Mouse (Mus musculus) NIH3T3 (cell line): Measurements from ENCODE around the gene Car10.

ENCODE experiments used
- DNase-seq: peaks from one replicate; pipeline ENCODE4 v3.0.0-alpha.2; 2012; ENCODE audit warnings: low read depth

Car10 gene

DNA sequence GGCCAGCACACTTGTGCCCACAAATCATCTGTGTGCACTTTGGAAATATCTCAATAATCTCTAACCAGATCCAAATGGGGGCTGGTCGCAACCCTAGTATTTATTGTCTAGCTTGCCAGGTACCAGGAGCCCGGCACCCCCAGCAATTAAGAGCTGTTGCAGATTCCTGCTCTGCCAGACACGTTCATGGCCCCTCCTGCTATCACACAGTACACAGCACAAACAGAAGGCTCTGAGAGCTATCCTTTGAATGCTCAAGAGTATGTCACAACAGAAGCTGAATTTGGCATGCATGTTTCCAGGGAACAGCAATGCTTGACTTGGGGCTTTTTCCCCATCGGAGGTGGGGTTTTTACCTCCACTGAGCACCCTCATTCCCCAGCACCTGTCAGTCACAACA lies 483.5 kb downstream of the Car10 start:
- no peak for DNase-seq

DNA sequence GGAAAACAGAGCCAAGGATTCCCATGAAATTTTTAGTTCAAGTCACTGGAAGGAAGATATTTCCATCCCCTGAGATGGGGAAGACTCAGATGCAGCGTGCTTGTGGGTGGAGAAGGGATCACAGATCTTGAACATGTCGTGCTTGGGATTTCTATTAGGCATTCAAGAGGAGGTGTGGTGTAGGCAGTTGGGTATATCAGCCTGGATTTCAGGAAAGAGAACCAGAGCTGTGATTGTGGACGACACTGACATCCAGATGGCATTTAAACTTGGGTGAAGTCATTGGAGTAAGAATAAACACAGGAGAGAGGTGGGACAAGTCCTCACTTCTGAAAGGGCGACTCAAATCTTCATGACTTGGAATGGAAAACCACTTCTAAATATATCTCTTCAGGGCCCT lies 490.0 kb downstream of the Car10 start:
- DNase-seq = no peak

DNA sequence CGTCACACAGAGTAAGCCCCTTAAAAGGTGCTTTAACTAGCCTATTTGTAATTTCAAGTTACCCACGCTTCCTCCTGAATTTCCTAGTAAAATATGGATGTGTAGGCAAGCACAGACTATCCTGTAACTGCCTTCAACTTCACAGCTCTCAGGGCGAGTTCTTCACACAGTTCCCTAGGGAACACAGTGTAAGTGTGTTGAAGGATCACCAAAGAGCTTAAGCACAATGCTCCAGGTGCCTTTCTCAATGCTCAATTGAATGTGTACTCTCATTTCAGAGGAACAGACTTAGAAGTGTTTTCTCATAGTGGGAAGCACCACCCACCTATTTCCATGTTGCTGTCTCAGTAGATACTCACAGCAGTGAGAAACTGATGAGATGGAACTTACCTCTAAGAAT lies 492.8 kb downstream of the Car10 start:
- no peak for DNase-seq

DNA sequence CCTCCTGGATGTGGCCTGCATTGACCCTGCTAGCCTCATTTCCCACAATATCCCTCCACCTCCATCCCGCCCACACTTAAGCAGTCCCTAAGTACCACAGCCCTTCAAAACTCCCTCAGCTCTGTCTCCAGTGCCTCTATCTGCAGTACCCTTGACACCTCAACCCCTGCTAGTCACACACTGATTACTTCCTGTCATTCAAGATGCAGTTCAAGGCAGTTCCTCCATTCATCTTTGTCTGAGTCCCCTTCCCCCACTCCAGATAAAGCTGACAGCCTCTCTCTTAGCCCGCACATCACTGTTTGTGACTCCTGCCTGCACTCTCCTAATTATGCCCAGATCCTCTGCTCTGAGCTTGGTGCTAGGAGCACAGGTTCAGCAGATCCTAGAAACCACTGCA lies 496.2 kb downstream of the Car10 start:
- DNase-seq = no peak

DNA sequence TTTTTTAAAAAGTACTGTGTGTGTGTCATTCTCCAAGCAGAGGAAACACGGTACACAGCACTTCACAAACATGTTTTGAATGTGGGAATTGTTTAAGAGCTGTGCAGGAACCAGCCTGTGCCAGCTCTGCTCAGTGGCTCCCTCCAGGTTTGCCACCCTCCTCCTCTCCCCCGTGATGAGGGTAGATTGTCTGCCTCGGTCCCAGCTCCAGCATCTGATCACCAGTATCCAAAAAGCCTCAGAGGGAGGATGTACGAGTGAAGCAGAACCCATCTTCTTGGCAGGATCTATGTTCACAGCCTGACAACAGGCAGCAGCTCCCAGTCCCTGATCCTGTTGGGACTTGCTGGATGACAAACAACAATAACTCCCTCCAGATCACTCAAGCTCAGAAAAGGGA lies 500.3 kb downstream of the Car10 start:
- DNase-seq = no peak

DNA sequence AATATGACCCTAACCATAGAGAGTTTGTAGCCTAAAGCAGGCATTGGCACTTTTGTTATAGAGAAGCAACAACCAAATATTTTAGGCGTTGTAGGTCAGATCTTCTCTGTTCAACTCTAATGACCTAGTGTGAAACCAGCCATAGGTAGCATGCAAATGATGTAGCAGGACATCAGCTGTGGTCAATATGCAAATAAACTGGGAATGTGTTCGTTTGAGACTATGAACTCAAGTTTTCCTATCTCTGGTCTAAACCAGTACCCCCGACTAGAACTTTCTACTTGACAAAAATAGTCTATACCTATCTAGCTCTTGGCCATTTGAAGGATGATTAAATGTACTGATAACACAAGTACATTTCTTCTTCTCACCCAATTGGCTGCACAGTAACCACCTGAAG lies 501.9 kb downstream of the Car10 start:
- no peak for DNase-seq

DNA sequence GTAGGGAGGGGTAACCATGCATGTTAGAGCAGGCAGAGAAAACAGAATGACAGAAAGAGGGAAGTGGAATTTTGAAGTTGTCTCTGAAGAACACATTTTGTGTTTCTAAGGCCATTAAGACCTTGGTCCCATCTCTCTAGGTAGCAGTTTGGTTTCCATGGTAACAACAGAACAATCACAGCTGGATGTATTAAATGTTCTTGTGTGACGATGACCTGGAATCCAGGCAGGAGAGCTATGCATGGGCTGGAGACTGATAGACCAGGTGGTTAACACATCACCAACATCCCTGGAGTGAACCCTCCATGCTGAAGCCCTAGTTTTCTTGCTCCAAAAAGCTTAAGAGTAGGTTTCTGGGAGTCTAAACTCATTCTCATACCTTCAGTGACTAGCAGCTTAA lies 505.7 kb downstream of the Car10 start:
- no peak for DNase-seq

DNA sequence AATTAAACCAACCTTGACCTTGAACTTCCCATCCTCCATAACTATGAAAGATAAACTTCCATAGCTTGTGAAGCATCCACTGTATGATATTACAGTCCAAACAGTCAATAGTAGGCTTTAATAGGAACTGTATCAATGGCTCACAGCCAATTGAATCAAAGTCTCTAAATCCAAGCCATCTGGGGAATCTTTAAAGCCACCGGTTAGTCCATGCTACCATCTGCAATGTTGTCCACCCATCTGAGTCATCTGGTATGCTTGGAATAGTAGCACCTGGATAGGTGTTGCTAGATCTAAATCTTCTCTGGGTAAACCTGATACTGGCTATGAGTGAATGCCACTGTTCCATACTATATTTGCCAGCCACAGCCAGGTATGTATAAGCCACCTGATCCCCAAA lies 509.3 kb downstream of the Car10 start:
- no peak for DNase-seq

DNA sequence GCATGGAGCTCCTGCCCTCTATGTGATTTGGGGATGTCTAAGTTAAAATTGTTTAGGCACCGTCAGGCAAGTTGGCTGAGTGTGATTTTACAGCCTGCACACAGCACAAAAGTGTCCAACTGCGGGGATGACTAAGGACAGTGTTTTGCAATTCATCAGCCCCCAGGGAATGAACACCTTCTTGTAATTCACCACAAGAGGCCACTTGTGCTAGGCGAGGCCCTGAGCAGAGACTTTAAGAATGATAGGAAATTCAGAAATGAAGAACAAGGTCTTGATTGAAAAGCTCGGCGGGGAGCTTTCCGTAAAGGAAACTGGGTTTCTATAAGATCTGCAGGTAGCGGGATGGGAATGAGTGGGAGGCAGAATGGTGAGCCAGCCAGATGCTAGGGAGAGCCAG lies 510.9 kb downstream of the Car10 start:
- no peak for DNase-seq

DNA sequence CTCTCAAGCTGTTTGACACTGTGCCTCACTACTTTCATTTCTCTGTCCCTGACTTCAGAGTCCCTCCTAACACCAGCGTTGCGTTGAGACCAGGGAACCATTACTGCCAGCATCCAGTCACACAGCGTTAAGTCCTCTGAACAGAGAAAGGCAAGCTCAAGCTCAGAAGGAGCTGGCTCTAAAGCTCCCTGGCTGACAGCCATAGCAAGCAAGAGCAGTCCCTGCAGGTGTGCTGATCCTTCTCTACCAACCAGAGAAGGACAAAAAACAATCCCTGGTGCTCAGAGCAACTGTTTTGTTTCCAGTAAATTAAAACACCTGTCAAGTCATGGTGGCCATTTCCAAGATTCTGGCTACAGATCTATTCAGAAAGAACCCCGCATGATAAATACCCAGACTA lies 514.2 kb downstream of the Car10 start:
- DNase-seq = no peak

DNA sequence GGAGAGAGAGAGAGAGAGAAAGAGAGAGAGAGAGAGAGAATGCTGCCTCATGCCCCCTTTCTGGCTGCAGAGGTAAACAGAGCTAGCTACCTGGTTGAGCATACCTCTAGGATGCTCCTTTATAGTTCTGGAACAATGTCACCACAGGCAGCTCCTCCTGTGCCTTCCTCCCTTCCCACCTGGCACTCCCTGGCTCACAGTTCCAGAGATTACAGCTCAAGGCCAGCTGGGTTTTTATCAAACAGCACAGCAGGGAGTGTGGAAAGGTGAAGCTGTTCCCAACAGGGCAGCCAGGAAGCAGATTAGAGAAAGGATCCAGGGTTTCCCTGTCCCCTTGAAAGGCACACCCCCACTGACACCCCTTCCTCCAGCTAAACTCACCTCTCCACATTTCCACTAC lies 517.0 kb downstream of the Car10 start:
- no peak for DNase-seq

DNA sequence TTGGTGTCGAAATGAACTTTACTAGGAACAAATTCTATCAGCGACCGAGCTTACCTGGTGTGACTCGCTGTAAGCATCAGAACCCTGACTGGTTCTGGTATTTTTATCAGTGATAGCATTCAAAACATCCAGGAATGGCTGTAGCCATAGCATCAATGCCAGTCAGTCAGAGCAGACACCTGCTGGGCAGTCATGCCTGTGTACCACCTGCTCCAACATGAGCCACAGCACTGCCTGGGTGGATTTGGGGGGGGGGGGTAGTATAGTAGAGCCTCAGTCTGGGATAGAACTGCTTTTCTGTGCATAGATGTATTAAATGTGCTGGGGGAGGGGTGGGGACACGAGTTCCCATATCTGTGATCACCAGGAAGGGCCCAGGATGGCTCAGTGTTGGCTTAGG lies 525.8 kb downstream of the Car10 start:
- no peak for DNase-seq

DNA sequence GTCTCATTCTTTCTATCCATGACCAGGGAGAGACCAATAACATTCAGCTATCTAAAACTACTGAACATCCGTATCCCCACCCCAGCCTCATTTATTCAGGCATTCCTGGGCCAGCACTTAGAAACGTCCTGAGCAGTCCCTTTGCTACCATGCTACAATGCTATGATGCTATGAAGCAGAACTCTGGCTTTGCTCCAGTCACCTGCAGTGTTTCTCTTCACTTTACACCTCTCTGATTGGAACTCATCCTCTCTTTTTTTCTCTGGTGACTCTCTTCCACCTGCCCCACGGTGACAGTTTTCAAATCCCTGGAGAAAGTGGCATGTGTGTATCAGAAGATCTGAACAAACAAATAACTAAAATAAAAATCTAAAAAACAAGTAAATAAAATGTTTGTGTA lies 541.6 kb downstream of the Car10 start:
- DNase-seq = no peak

DNA sequence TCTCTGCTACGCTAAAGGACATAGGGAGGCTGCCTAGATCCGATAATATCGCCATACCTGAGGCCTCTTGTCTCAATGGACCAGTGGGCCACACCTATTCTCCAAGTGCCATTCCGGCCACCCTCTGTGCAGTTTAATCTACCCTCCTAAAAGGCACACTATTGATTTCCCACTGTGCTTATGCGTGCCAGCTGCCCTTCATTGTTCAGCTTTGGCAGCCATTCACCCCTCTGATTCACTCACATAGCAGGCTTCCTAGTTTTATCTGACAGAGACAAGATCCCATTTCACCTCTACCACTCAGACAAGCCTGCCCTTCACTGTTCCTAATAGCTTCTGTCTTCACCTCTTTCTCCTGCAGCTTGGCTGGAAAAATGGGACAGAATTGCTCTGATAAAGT lies 543.1 kb downstream of the Car10 start:
- DNase-seq = no peak

DNA sequence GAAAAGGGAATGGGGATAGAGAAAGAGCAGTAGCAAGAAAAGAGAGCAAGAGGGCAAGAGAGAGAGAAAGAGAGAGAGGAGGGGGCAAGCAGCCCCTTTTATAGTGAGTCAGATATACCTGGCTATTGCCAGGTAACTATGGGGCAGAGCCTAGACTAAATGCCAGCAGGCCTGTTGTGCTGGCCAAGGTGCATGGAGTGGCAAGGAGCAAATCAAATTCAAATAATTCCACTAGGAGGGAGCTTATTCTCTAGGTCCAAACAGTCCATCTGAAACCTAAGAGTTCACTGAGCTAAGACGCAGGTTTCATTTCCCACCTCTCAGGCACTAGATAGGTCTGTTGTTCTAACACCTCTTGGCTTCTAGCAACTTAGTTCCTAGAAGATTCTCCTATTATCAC lies 544.5 kb downstream of the Car10 start:
- no peak for DNase-seq

DNA sequence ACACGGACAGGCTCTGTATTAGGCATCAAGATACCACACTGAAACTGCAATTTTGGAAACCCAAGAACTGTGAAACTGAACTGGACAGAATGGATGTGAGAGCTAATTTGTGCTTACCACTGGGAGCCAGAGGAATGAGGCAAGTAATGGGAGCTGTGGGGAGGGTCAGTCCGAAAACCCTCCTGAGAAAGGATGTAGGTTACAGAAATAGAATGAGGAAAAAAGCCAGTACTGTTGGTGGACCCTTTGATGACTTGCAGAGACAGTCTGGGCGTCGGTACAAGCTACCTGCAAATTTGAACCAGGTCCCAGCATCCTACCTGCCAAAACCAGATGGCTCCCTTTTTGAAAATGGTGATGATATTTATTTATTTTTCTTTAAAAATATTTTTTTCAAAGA lies 545.2 kb downstream of the Car10 start:
- DNase-seq = no peak

DNA sequence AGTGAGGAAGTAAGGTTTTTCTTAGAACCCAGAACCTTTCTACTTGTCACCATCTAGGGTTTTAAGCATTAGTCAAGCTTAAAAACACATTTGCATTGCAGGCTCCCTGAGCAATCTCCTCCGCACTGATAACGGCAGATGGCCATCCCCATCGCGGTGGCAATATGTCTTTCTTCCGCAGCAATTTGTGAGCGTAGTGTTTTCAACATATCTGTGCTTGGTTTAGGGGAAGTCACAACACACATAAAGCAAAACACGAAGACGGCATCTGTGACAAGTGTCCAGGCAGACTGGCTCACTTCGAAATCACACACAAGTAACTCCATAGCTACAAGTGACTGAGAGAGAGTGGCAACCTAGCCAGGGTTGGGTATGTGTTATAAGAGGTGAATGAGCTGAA lies 545.6 kb downstream of the Car10 start:
- DNase-seq = no peak

DNA sequence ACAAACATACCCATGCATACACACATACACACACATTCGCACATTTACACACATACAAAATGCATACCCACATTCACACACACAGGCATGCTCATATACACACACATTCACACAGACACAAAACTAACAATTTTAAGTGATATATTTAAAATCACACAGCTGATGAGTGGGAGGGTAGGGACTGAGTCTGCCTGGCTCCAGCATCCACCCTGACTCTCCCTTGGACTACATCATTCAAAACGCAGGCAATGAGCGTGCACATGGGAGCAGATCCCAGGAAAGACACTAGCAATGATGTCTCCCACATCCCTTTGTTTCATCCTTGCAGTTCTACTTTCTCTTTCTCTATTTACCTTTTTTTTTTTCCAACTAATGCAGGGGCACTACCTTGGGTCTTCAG lies 548.4 kb downstream of the Car10 start:
- DNase-seq = no peak
